Mouse (Mus musculus) heart, postnatal 0 days (tissue): ENCODE results near the gene Necap1. TPM values are rescaled to one million over a fixed set of nuclear protein-coding genes. Genes with fewer than 3 reads are reported as not detected.

Source experiments
- ATAC-seq: fragments of 200-750 bp; cut with Nextera tagmentation; 2 replicates; pipeline ENCODE4 v1.8.0; 2017; ENCODE audit warnings: low read depth, moderate number of reproducible peaks, moderate library complexity; ENCODE audit not compliant: insufficient read depth
- DNase-seq: peaks from one replicate; pipeline ENCODE4 v3.0.0-alpha.2; 2016; ENCODE audit warnings: low spot score
- H3K27ac ChIP-seq: fragments of 300-500 bp; sonication (generic); 2 replicates; pipeline ENCODE4 v1.5.1; 2014; ENCODE audit warnings: low read depth, mild to moderate bottlenecking
- H3K27me3 ChIP-seq: fragments of 300-500 bp; sonication (generic); 2 replicates; pipeline ENCODE4 v1.6.1; 2014; ENCODE audit warnings: low read length, mixed read lengths; ENCODE audit not compliant: control insufficient read depth, insufficient read depth
- H3K36me3 ChIP-seq: fragments of 300-500 bp; sonication (generic); replicated peaks from 2 replicates; pipeline ENCODE4 v1.6.1; 2014; ENCODE audit warnings: low read length, mixed read lengths; ENCODE audit not compliant: control insufficient read depth, insufficient read depth
- H3K4me1 ChIP-seq: fragments of 300-500 bp; sonication (generic); 2 replicates; pipeline ENCODE4 v1.6.1; 2014; ENCODE audit warnings: antibody characterized with exemption; ENCODE audit not compliant: control insufficient read depth, insufficient read depth
- H3K4me2 ChIP-seq: fragments of 300-500 bp; sonication (generic); 2 replicates; pipeline ENCODE4 v1.6.1; 2014; ENCODE audit warnings: low read depth, mild to moderate bottlenecking, low read length, moderate library complexity
- H3K4me3 ChIP-seq: fragments of 300-500 bp; sonication (generic); 2 replicates; pipeline ENCODE4 v1.5.1; 2014; ENCODE audit warnings: low read depth, low read length
- H3K9ac ChIP-seq: fragments of 300-500 bp; sonication (generic); replicated peaks from 2 replicates; pipeline ENCODE4 v1.6.1; 2014; ENCODE audit warnings: low read depth, low read length, mixed read lengths
- H3K9me3 ChIP-seq: fragments of 300-500 bp; sonication (generic); replicated peaks from 2 replicates; pipeline ENCODE4 v1.6.1; 2016; ENCODE audit warnings: low read length; ENCODE audit not compliant: control insufficient read depth
- CTCF ChIP-seq: IDR thresholded peaks from 2 replicates; pipeline ENCODE4 v1.5.1; 2016; ENCODE audit warnings: antibody characterized with exemption, control low read depth, low read depth
- EP300 ChIP-seq: IDR thresholded peaks from 2 replicates; pipeline ENCODE4 v1.6.1; 2016; ENCODE audit warnings: antibody characterized with exemption, low read depth
- WGBS: fragments of 180-500 bp; shearing (Covaris S2); extraction: QIAGEN DNeasy Blood & Tissue Kit; methylation state at CpG from one replicate; pipeline ENCODE4 v1.1.7; 2014; 5-methylcytosine and 5-hydroxymethylcytosine counted together
- polyA plus RNA-seq: library from polyadenylated mRNA; unstranded; fragments of >200 nt; fragmentation: Nextera tagmentation; extraction: Ambion mirVana; gene quantifications from 2 replicates; pipeline ENCODE4 v1.2.1, GENCODE M21; 2015
- total RNA-seq: library from RNA; depleted of rRNA; stranded (reverse); fragments of >200 nt; gene quantifications from 2 replicates; pipeline ENCODE4 v1.2.3, GENCODE M21; 2014; ENCODE audit warnings: low replicate concordance

Necap1 gene
- total and polyA plus RNA-seq, 2 experiments from 2014 or later = 35.9 to 40.3 TPM

DNA sequence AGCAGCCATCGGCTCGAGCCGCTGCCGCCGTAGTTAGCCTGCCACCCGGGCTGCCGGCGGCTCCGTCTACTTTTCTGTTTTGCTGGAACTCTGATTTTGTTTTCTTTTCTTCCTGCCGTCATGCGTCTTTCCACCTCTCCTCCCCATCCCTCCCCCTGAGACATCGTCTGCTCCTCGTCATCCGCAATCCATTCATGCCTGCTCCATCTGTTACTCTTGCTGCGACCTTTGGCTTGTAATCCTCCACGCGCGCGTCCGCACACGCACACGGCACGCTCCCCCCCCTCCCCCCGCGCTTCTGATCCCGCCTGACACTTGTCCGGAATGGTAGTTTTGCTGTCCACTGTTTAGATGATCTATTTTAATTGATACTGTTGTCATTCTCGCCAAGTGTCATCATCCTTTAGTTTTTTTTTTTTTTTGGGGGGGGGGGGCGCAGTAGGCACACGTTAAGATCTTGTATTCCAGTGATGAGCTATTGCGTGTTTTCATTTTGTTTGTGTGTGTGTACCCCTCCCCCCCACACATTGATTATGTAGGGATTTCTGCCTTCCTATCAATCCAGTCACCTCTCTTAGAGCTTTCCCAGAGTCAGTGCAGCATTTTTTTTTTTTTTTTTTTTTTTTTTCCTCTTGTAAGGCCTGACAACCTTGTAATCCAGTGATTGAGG is 581 bp downstream of the Necap1 start:
- Histone ChIP-seq H3K9ac (peak overlapping the region; percentile 92), H3K9me3 (no peaks in the 10 kb centered on the region), H3K4me3 (peak overlapping the region; percentile 98), H3K27me3 (no peaks in the 10 kb centered on the region), H3K4me2 (peak overlapping the region; percentile 79), H3K36me3 (peaks cover 18% of the 10 kb centered on the region), H3K4me1 (peaks cover 12% of the 10 kb centered on the region), H3K27ac (peak overlapping the region; percentile 92)
- DNase-seq = peak; percentile 44
- peak; percentile 75 for ATAC-seq
- TF ChIP-seq EP300 = no peak
- no peak for TF ChIP-seq CTCF
- WGBS = 1% methylated on average over 31 of the region's 31 CpGs

DNA sequence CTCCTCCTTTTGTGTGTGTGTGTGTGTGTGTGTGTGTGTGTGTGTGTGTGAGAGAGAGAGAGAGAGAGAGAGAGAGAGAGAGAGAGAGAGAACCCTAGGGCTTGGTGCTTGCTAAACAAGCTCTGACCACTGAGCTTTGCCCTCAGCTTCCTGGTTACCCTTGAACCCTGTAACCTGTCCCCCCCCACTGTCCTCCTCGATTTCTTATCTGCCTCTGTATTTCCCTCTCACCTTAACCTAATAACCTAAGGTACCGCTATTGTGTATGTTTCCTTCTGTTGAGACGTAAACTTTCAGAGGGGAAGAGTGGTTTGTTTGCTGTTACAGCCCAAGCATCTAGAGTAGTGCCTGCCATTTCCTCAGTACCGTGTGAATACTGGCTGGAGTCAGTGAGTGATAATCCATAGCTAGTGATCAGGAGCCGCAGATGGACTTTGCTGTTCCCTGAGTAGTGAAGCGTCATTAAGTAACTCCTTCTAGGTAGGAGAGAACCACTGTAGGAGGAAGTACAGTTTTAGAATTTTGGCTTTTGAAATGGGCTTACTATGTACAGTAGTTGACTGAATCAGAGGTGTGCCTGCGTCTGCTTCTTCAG is 5.0 kb downstream of the Necap1 start:
- no peak for TF ChIP-seq EP300
- TF ChIP-seq CTCF = no peak
- WGBS = 75% methylated on average over 7 of the region's 7 CpGs
- peaks cover 62% of the 10 kb centered on the region for H3K36me3 ChIP-seq

DNA sequence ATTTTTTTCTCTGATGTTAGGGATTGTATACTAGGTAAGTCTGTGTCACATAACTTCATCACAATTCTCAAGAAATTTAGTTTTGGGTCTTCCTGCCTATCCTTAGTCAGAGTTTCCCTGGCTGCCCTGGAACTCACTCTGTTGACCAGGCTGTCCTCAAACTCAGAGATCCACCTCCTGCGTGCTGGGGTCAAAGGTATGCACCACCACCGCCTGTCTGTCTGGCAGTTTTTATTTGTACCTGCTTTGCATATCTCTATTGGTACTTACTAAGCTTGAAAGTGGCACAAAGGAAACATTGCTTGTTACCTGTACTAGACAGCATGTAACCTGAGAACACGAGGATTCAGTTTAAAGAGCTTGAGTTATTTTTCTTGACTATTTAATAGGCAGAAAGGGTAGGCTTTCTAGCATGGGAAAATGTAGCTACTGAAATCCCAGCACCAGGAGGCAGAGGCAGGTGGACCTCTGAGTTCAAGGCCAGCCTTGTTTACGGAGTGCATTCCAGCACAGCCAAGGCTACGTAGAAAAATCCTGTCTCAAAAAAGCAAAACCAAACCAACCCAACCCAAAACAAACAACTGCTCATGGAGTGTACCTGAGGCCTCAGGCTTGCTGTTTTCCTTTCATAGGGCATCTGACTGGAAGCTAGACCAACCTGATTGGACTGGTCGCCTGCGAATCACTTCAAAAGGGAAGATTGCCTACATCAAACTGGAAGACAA is 5.7 kb downstream of the Necap1 start:
- H3K27ac ChIP-seq = no peak overlapping the region
- peaks cover 12% of the 10 kb centered on the region for H3K4me1 ChIP-seq
- H3K4me2 ChIP-seq = no peak overlapping the region
- WGBS = 86% methylated on average over 7 of the region's 7 CpGs
- peaks cover 69% of the 10 kb centered on the region for H3K36me3 ChIP-seq
- TF ChIP-seq EP300 = no peak
- TF ChIP-seq CTCF = no peak
- H3K9ac ChIP-seq = no peak overlapping the region
- no peak overlapping the region for H3K4me3 ChIP-seq
- DNase-seq (no peak), ATAC-seq (no peak)
- no peaks in the 10 kb centered on the region for H3K9me3 ChIP-seq
- no peaks in the 10 kb centered on the region for H3K27me3 ChIP-seq

More for the DNA sequence above, 5.0 kb downstream of the Necap1 start:
- Histone ChIP-seq H3K4me1 (peaks cover 12% of the 10 kb centered on the region), H3K27ac (no peak overlapping the region), H3K4me3 (no peak overlapping the region), H3K9me3 (no peaks in the 10 kb centered on the region), H3K9ac (no peak overlapping the region), H3K27me3 (no peaks in the 10 kb centered on the region), H3K4me2 (no peak overlapping the region)
- no peak for DNase-seq
- ATAC-seq = no peak

DNA sequence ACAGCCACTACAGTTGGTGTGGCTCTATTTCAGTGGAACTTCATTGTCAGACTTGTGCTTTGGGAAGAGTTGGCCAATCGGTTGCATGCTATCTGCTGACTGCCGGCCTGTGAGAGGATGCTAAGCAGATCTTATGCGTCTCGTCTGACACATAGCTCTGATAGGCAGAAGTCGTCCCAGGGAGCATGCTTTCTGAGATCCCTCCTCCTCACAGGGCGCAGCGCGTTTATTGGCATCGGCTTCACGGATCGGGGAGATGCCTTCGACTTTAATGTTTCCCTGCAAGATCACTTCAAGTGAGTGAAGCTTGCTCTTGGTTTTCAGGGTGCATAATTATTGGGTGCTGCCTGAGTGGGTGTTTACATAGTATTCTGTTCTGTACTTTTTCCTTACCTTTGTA is 7.0 kb downstream of the Necap1 start:
- Histone ChIP-seq H3K9me3 (no peaks in the 10 kb centered on the region), H3K4me1 (no peaks in the 10 kb centered on the region), H3K9ac (no peak overlapping the region), H3K36me3 (peaks cover 82% of the 10 kb centered on the region), H3K4me2 (no peak overlapping the region), H3K4me3 (no peak overlapping the region), H3K27ac (no peak overlapping the region), H3K27me3 (no peaks in the 10 kb centered on the region)
- DNase-seq (no peak), ATAC-seq (no peak)
- 76% methylated on average over 12 of the region's 12 CpGs for WGBS
- no peak for TF ChIP-seq CTCF
- TF ChIP-seq EP300 = no peak

DNA sequence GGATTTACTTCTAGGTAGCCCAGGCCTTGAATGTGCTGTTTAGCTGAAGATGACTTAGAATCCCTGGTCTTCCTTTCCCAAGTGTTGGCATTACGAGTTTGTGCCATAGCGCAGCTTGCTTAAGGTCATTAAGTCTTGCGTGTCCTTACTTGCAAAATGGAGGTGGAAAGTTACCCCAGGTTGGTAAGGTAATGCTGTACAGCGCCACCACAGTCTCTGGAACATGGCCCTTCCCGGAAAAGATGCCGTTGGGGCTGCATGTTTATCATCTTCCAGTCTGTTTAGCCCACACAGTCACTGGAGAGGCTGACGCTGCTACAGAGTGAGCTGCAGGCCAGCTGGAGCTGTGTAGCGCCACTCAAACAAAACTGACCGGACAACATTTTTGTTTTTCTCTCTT is 9.3 kb downstream of the Necap1 start:
- H3K9ac ChIP-seq = no peak overlapping the region
- ATAC-seq (no peak), DNase-seq (no peak)
- TF ChIP-seq EP300 = no peak
- TF ChIP-seq CTCF = no peak
- no peaks in the 10 kb centered on the region for H3K27me3 ChIP-seq
- peaks cover 89% of the 10 kb centered on the region for H3K36me3 ChIP-seq
- WGBS = 91% methylated on average over 9 of the region's 9 CpGs
- no peaks in the 10 kb centered on the region for H3K9me3 ChIP-seq
- no peak overlapping the region for H3K4me3 ChIP-seq
- no peaks in the 10 kb centered on the region for H3K4me1 ChIP-seq
- H3K4me2 ChIP-seq = no peak overlapping the region
- no peak overlapping the region for H3K27ac ChIP-seq
